Mouse (Mus musculus) ovary, adult 10 weeks (tissue): ENCODE results near the gene Pgs1. TPM values are rescaled to one million over a fixed set of nuclear protein-coding genes. Genes with fewer than 3 reads are reported as not detected.

Experiments used
- polyA plus RNA-seq: library from polyadenylated mRNA; stranded (reverse); fragments of 350-450 nt; fragmentation: Illumina TruSeq; extraction: RNeasy Lipid Tissue Mini Kit (QIAGEN cat#74804); gene quantifications from one replicate; pipeline ENCODE4 v1.2.3, GENCODE M21; 2014

The Pgs1 gene
- 4.5 TPM for polyA plus RNA-seq

DNA sequence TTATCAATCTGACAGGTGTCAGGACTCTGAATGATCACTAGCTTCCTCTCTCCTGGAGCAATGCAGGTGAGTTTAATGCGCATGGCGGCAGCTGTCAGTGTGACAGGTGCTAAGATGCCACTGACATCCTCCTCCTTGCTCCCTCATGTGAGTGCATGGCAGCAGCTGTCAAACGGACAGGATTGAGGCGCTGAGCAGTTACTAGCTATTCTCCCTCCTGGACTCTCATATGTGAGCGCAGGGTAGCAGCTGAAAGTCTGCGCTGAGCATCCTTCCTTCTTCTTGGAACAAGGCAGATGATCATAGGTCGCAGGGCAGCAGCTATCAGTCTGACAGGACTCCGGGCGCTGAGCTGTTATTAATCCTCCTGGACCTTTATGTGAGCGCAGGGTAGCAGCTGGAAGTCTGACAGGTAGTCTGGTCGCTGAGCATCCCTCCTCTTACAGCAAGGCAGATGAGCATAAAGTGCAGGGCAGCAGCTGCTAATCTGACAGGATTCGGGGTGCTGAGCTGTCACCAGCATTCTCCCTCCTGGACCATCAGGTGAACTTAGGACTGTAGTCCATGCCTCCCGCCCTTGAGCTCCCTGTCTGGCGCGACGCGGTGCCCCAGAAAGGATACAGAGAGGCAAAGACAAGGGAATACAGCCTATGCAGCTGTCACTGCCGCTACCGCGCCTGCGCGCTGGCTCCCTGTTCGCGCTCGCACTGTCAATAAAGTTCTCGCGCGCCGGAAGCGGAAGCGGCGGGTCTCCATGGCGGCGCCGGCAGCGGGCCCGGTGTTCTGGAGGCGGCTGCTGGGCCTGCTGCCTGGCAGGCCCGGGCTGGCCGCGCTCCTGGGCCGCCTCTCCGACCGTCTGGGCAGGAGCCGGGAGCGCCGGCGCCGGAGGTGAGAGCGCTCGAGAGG, at the start of gene Pgs1:
TSS of gene Pgs1 (plus strand) at position 167 of the 906 bp plus-strand sequence.

DNA sequence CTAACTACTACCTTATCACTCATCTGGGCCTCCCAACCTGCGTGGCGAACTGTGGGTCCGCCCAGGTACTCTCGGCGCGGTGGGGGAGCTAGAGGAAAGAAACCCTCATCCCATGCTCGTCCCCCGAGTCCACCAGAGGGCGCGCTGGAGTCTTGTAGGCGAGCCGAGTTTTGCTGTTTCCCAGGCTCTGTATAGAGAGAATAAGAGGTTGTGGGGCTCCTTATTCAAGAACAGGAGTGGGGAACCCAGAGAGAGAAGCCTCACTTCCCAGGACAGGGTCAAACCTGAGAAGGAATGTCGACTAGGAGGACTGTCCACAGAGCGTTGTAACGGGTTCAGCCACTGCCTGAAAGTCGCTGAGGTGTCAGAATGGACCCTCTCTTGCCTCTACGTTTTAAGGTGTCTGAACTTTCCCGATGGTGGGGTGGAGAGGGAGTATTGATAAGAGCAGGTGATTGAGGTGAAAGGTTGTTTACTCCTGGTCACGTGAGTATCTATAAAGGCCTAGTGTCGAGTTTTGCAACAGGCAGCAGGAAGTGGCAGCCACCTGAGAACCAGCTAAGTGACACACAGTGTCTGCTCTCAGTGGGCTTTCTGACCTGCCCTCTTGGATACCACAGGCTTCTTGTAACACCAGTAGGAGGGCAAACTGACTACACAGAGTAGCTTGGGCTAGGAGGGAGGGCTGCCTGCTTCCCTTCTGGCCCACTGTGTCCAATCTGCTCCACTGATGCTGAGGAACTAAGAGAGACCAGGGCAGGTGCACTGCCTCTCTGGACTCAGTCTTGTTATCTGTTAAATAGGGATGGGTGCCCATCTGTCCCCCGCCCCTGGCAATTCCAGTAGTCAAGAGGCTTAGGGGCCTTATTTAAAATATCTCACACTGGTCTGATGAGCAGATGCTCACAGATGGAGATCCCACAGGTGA, 15.9 kb upstream of the Pgs1 start, which contains the start of gene Socs3:
TSS of gene Socs3 (minus strand) at position 103 of the 928 bp plus-strand sequence.

Other genes starting within 250 kb of the Pgs1 start
- 0.23 TPM for gene Tmc8, start 204.2 kb upstream of the Pgs1 start, polyA plus RNA-seq
- gene Tmc6, start 204.1 kb upstream of the Pgs1 start, polyA plus RNA-seq: 0.54 TPM
- gene 6030468B19Rik, start 188.6 kb upstream of the Pgs1 start, polyA plus RNA-seq: not detected
- 1.8 TPM for gene Gm20708, start 176.6 kb upstream of the Pgs1 start, polyA plus RNA-seq
- gene Syngr2, start 176.6 kb upstream of the Pgs1 start, polyA plus RNA-seq: 3.2 TPM
- 0.40 TPM for gene Afmid, start 160.4 kb upstream of the Pgs1 start, polyA plus RNA-seq
- gene Tk1, start 160.2 kb upstream of the Pgs1 start, polyA plus RNA-seq: not detected
- gene Birc5, start 137.0 kb upstream of the Pgs1 start, polyA plus RNA-seq: 41.2 TPM
- not detected for gene Tmem235, start 125.5 kb upstream of the Pgs1 start, polyA plus RNA-seq
- gene Tha1, start 112.8 kb upstream of the Pgs1 start, polyA plus RNA-seq: not detected
- 1.0 TPM for gene Socs3, start 16.2 kb upstream of the Pgs1 start, polyA plus RNA-seq
- gene Dnah17, start 144.3 kb downstream of the Pgs1 start, polyA plus RNA-seq: not detected